Mouse (Mus musculus) midbrain, embryonic 14.5 days (tissue): ENCODE measurements around the gene Usp31. TPM values are rescaled to one million over a fixed set of nuclear protein-coding genes. Genes with fewer than 3 reads are reported as not detected.

ENCODE experiments used
- ATAC-seq: fragments of 200-750 bp; cut with Nextera tagmentation; 2 replicates; pipeline ENCODE4 v1.8.0; 2017; ENCODE audit warnings: moderate number of reproducible peaks, moderate library complexity; ENCODE audit not compliant: low FRiP score, low TSS enrichment
- DNase-seq: peaks from one replicate; pipeline ENCODE4 v3.0.0-alpha.2; 2015
- H3K27ac ChIP-seq: fragments of 300-500 bp; sonication (generic); replicated peaks from 2 replicates; pipeline ENCODE4 v1.5.1; 2014; ENCODE audit warnings: mild to moderate bottlenecking, low read depth, low read length, moderate library complexity
- H3K27me3 ChIP-seq: fragments of 300-500 bp; sonication (generic); 2 replicates; pipeline ENCODE4 v1.6.1; 2014; ENCODE audit warnings: low read length, control low read depth, mixed read lengths; ENCODE audit not compliant: control insufficient read depth, insufficient read depth
- H3K36me3 ChIP-seq: fragments of 300-500 bp; sonication (generic); 2 replicates; pipeline ENCODE4 v1.6.1; 2014; ENCODE audit warnings: low read length, control low read depth; ENCODE audit not compliant: control insufficient read depth, insufficient read depth
- H3K4me1 ChIP-seq: fragments of 300-500 bp; sonication (generic); 2 replicates; pipeline ENCODE4 v1.6.1; 2014; ENCODE audit warnings: mild to moderate bottlenecking, antibody characterized with exemption, low read length, control low read depth; ENCODE audit not compliant: control insufficient read depth, insufficient read depth
- H3K4me2 ChIP-seq: fragments of 300-500 bp; sonication (generic); 2 replicates; pipeline ENCODE4 v1.6.1; 2014; ENCODE audit warnings: mild to moderate bottlenecking, low read length, moderate library complexity
- H3K4me3 ChIP-seq: fragments of 300-500 bp; sonication (generic); replicated peaks from 2 replicates; pipeline ENCODE4 v1.5.1; 2014; ENCODE audit warnings: low read depth, low read length
- H3K9ac ChIP-seq: fragments of 300-500 bp; sonication (generic); replicated peaks from 2 replicates; pipeline ENCODE4 v1.6.1; 2014; ENCODE audit warnings: mild to moderate bottlenecking, low read length, moderate library complexity
- H3K9me3 ChIP-seq: fragments of 300-500 bp; sonication (generic); 2 replicates; pipeline ENCODE4 v1.6.1; 2016; ENCODE audit warnings: low read length, control low read depth, mixed read lengths; ENCODE audit not compliant: control insufficient read depth
- WGBS: fragments of 180-500 bp; shearing (Covaris S2); extraction: QIAGEN DNeasy Blood & Tissue Kit; methylation state at CpG from one replicate; pipeline ENCODE4 v1.1.7; 2014; 5-methylcytosine and 5-hydroxymethylcytosine counted together
- polyA plus RNA-seq: library from polyadenylated mRNA; unstranded; fragments of >200 nt; fragmentation: Nextera tagmentation; extraction: Ambion mirVana; gene quantifications from 2 replicates; pipeline ENCODE4 v1.2.1, GENCODE M21; 2014

The Usp31 gene
- polyA plus RNA-seq, 1 experiment from 2014 or later, result 5.5 TPM

GRCm38 (mm10) chr7:121685140-121685984, 21.7 kb downstream of the Usp31 start:
- H3K4me2 ChIP-seq, result no peak overlapping the region
- no peak overlapping the region for H3K27ac ChIP-seq
- no peaks in the 10 kb centered on the region for H3K4me1 ChIP-seq
- H3K27me3 ChIP-seq, result no peaks in the 10 kb centered on the region
- H3K4me3 ChIP-seq, result no peak overlapping the region
- H3K9me3 ChIP-seq, result no peaks in the 10 kb centered on the region
- no peak overlapping the region for H3K9ac ChIP-seq
- ATAC-seq (no peak), DNase-seq (no peak)
- 92% methylated on average over 5 of the region's 5 CpGs for WGBS
- H3K36me3 ChIP-seq, result no peaks in the 10 kb centered on the region

- Histone ChIP-seq H3K36me3 (peaks cover 8% of the 10 kb centered on the region), H3K27me3 (no peaks in the 10 kb centered on the region), H3K4me2 (no peak overlapping the region), H3K4me3 (no peak overlapping the region), H3K9me3 (no peaks in the 10 kb centered on the region), H3K27ac (no peak overlapping the region), H3K4me1 (no peaks in the 10 kb centered on the region), H3K9ac (no peak overlapping the region)
- ATAC-seq (no peak), DNase-seq (no peak)
These were observed 25.9 kb downstream of the Usp31 start for GRCm38 (mm10) chr7:121681191-121681590.

GRCm38 (mm10) chr7:121677105-121677753, 29.8 kb downstream of the Usp31 start:
- WGBS, result 62% methylated on average over 4 of the region's 4 CpGs
- Histone ChIP-seq H3K9me3 (no peaks in the 10 kb centered on the region), H3K4me3 (no peak overlapping the region), H3K36me3 (peaks cover 20% of the 10 kb centered on the region), H3K4me2 (no peak overlapping the region), H3K4me1 (no peaks in the 10 kb centered on the region), H3K9ac (no peak overlapping the region), H3K27me3 (no peaks in the 10 kb centered on the region), H3K27ac (no peak overlapping the region)
- ATAC-seq (no peak), DNase-seq (peak; percentile 62)

- no peaks in the 10 kb centered on the region for H3K9me3 ChIP-seq
- no peaks in the 10 kb centered on the region for H3K27me3 ChIP-seq
- H3K4me2 ChIP-seq, result no peak overlapping the region
- no peak overlapping the region for H3K27ac ChIP-seq
- ATAC-seq (no peak), DNase-seq (no peak)
- H3K4me3 ChIP-seq, result no peak overlapping the region
- H3K36me3 ChIP-seq, result peaks cover 64% of the 10 kb centered on the region
- WGBS, result 88% methylated on average over 1 of the region's 1 CpGs
- no peaks in the 10 kb centered on the region for H3K4me1 ChIP-seq
- no peak overlapping the region for H3K9ac ChIP-seq
These were observed 46.3 kb downstream of the Usp31 start for GRCm38 (mm10) chr7:121660705-121661104.

GRCm38 (mm10) chr7:121658866-121659265, 48.2 kb downstream of the Usp31 start:
- Histone ChIP-seq H3K9ac (no peak overlapping the region), H3K9me3 (no peaks in the 10 kb centered on the region), H3K27me3 (no peaks in the 10 kb centered on the region), H3K4me3 (no peak overlapping the region), H3K27ac (no peak overlapping the region), H3K4me1 (no peaks in the 10 kb centered on the region), H3K36me3 (peaks cover 60% of the 10 kb centered on the region), H3K4me2 (no peak overlapping the region)
- ATAC-seq, result no peak
- WGBS, result 86% methylated on average over 7 of the region's 7 CpGs
- no peak for DNase-seq

GRCm38 (mm10) chr7:121654675-121655074, 52.4 kb downstream of the Usp31 start:
- no peaks in the 10 kb centered on the region for H3K4me1 ChIP-seq
- H3K27me3 ChIP-seq, result no peaks in the 10 kb centered on the region
- peaks cover 50% of the 10 kb centered on the region for H3K36me3 ChIP-seq
- H3K9ac ChIP-seq, result no peak overlapping the region
- no peak overlapping the region for H3K4me3 ChIP-seq
- 87% methylated on average over 2 of the region's 2 CpGs for WGBS
- DNase-seq (no peak), ATAC-seq (no peak)
- H3K9me3 ChIP-seq, result no peaks in the 10 kb centered on the region
- no peak overlapping the region for H3K4me2 ChIP-seq
- H3K27ac ChIP-seq, result no peak overlapping the region

GRCm38 (mm10) chr7:121652629-121653028, 54.4 kb downstream of the Usp31 start:
- Histone ChIP-seq H3K4me2 (no peak overlapping the region), H3K27me3 (no peaks in the 10 kb centered on the region), H3K9me3 (no peaks in the 10 kb centered on the region), H3K9ac (no peak overlapping the region), H3K27ac (no peak overlapping the region), H3K4me3 (no peak overlapping the region), H3K4me1 (no peaks in the 10 kb centered on the region), H3K36me3 (peaks cover 54% of the 10 kb centered on the region)
- ATAC-seq (no peak), DNase-seq (no peak)
- WGBS, result 96% methylated on average over 2 of the region's 2 CpGs

GRCm38 (mm10) chr7:121650724-121651123, 56.3 kb downstream of the Usp31 start:
- no peaks in the 10 kb centered on the region for H3K9me3 ChIP-seq
- DNase-seq, result no peak
- no peak overlapping the region for H3K4me3 ChIP-seq
- no peaks in the 10 kb centered on the region for H3K4me1 ChIP-seq
- H3K27me3 ChIP-seq, result no peaks in the 10 kb centered on the region
- ATAC-seq, result no peak
- peaks cover 59% of the 10 kb centered on the region for H3K36me3 ChIP-seq
- H3K9ac ChIP-seq, result no peak overlapping the region
- no peak overlapping the region for H3K27ac ChIP-seq
- no peak overlapping the region for H3K4me2 ChIP-seq
- WGBS, result 91% methylated on average over 3 of the region's 3 CpGs
